14 mouse cellular contexts compared by ENCODE assay signal in genomic region chr9:45471691-45472090, GRCm38 (mm10). TPM values are rescaled to one million over a fixed set of nuclear protein-coding genes. Genes with fewer than 3 reads are reported as not detected.
DNase-seq lines count a peak whose midpoint lies in the region; ATAC-seq lines count a peak whose summit lies in the region.
"Had no signal": no experiment of that assay in that cellular context is flagged by ENCODE, and none has a peak within 500 bp of the region (broad histone marks: within the 10 kb centered on the region; RNA-seq: fewer than 3 reads in every experiment).

No protein-coding gene starts in this region.

- 18% methylated on average over 9 of the region's 9 CpGs for WGBS in midbrain, embryonic 13.5 days
- WGBS in midbrain, embryonic 11.5 days = 28% methylated on average over 9 of the region's 9 CpGs
- WGBS in forebrain, embryonic 16.5 days = 12% methylated on average over 9 of the region's 9 CpGs
- WGBS in neural tube, embryonic 15.5 days = 24% methylated on average over 9 of the region's 9 CpGs

- no peak for DNase-seq in midbrain, embryonic 11.5 days (ENCODE audit: low spot score, missing footprints)
- DNase-seq in brain, adult 2 months (ENCODE audit: low read depth, low spot score) = peak; percentile 54
- no peak for DNase-seq in thymus, postnatal 0 days (ENCODE audit: low spot score)
- DNase-seq in cerebellum, adult 18-20 months = no peak
- DNase-seq: adrenal gland, postnatal 25 days; cerebellum, postnatal 10 days; gastrocnemius, adult 2 months; heart, adult 18-20 months; lung, postnatal 36 days had no signal

- H3K4me3 ChIP-seq in midbrain, embryonic 13.5 days (replicated peaks) = no peak overlapping the region
- H3K4me3 ChIP-seq in midbrain, embryonic 11.5 days (ENCODE audit: low read depth, low read length) = no peak overlapping the region
- H3K4me3 ChIP-seq in forebrain, embryonic 16.5 days (replicated peaks; ENCODE audit: low read length) = no peak overlapping the region
- H3K4me3 ChIP-seq in neural tube, embryonic 15.5 days (replicated peaks) = no peak overlapping the region
- H3K4me3 ChIP-seq: gastrocnemius, adult 2 months; limb, embryonic 13.5 days had no signal

- no peak overlapping the region for H3K9ac ChIP-seq in midbrain, embryonic 13.5 days (replicated peaks)
- no peak overlapping the region for H3K9ac ChIP-seq in midbrain, embryonic 11.5 days (ENCODE audit: low read length)
- H3K9ac ChIP-seq in forebrain, embryonic 16.5 days (replicated peaks; ENCODE audit: low read depth, low read length) = no peak overlapping the region
- H3K9ac ChIP-seq in neural tube, embryonic 15.5 days (replicated peaks) = no peak overlapping the region
- H3K9ac ChIP-seq: limb, embryonic 13.5 days had no signal

- no peak overlapping the region for H3K4me2 ChIP-seq in midbrain, embryonic 13.5 days (replicated peaks)
- no peak overlapping the region for H3K4me2 ChIP-seq in midbrain, embryonic 11.5 days
- peak overlapping the region; percentile 34; the same call in 1 of the 2 replicates for H3K4me2 ChIP-seq in forebrain, embryonic 16.5 days (ENCODE audit: low read length)
- no peak overlapping the region for H3K4me2 ChIP-seq in neural tube, embryonic 15.5 days
- H3K4me2 ChIP-seq: limb, embryonic 13.5 days had no signal

- peaks cover 37% of the 10 kb centered on the region for H3K4me1 ChIP-seq in midbrain, embryonic 13.5 days (replicated peaks)
- H3K4me1 ChIP-seq in midbrain, embryonic 11.5 days (ENCODE audit: control insufficient read depth, insufficient read depth, low read length) = no peaks in the 10 kb centered on the region
- peaks cover 52% of the 10 kb centered on the region for H3K4me1 ChIP-seq in forebrain, embryonic 16.5 days (replicated peaks; ENCODE audit: control insufficient read depth, insufficient read depth, low read length)
- peaks cover 26% of the 10 kb centered on the region for H3K4me1 ChIP-seq in neural tube, embryonic 15.5 days

- H3K9me3 ChIP-seq in midbrain, embryonic 13.5 days = no peaks in the 10 kb centered on the region
- no peaks in the 10 kb centered on the region for H3K9me3 ChIP-seq in midbrain, embryonic 11.5 days (ENCODE audit: control insufficient read depth, low read length)
- no peaks in the 10 kb centered on the region for H3K9me3 ChIP-seq in forebrain, embryonic 16.5 days (ENCODE audit: control insufficient read depth, low read length)
- no peaks in the 10 kb centered on the region for H3K9me3 ChIP-seq in neural tube, embryonic 15.5 days (replicated peaks)
- H3K9me3 ChIP-seq: limb, embryonic 13.5 days had no signal

- H3K27ac ChIP-seq in midbrain, embryonic 13.5 days = peak overlapping the region; percentile 59; the same call in 1 of the 2 replicates
- H3K27ac ChIP-seq in midbrain, embryonic 11.5 days (ENCODE audit: low read depth, low read length) = no peak overlapping the region
- peak overlapping the region; percentile 92 for H3K27ac ChIP-seq in forebrain, embryonic 16.5 days (ENCODE audit: low read length)
- peak overlapping the region; percentile 33; the same call in 1 of the 2 replicates for H3K27ac ChIP-seq in neural tube, embryonic 15.5 days (replicated peaks)
- H3K27ac ChIP-seq: gastrocnemius, adult 2 months; limb, embryonic 13.5 days had no signal

- ATAC-seq in midbrain, embryonic 13.5 days = 0 out of 2 replicates have a peak, but pooled peaks have one; percentile 21
- ATAC-seq in midbrain, embryonic 11.5 days (ENCODE audit: low FRiP score) = no peak
- ATAC-seq in forebrain, embryonic 16.5 days = peak; percentile 62
- ATAC-seq in neural tube, embryonic 15.5 days (ENCODE audit: low FRiP score) = no peak

- no peaks in the 10 kb centered on the region for H3K36me3 ChIP-seq in midbrain, embryonic 13.5 days
- no peaks in the 10 kb centered on the region for H3K36me3 ChIP-seq in midbrain, embryonic 11.5 days (ENCODE audit: control insufficient read depth, insufficient read depth, low read length)
- H3K36me3 ChIP-seq in forebrain, embryonic 16.5 days (ENCODE audit: control insufficient read depth, insufficient read depth) = no peaks in the 10 kb centered on the region
- H3K36me3 ChIP-seq in neural tube, embryonic 15.5 days = no peaks in the 10 kb centered on the region
- H3K36me3 ChIP-seq: limb, embryonic 13.5 days had no signal

- no peaks in the 10 kb centered on the region for H3K27me3 ChIP-seq in midbrain, embryonic 13.5 days
- no peaks in the 10 kb centered on the region for H3K27me3 ChIP-seq in midbrain, embryonic 11.5 days (ENCODE audit: control insufficient read depth, insufficient read depth, low read length)
- no peaks in the 10 kb centered on the region for H3K27me3 ChIP-seq in forebrain, embryonic 16.5 days (replicated peaks; ENCODE audit: control insufficient read depth, insufficient read depth, low read length)
- H3K27me3 ChIP-seq in neural tube, embryonic 15.5 days (replicated peaks) = no peaks in the 10 kb centered on the region
- H3K27me3 ChIP-seq: limb, embryonic 13.5 days had no signal

RNA-seq across cellular contexts. Expression of gene Dscaml1, which starts 45.3 kb away (rescaled TPM):
- 8.4 and 9.5 TPM in 2 replicates for polyA plus RNA-seq in midbrain, embryonic 13.5 days (2015; fragmentation: Nextera tagmentation; extraction: Ambion mirVana)
- polyA plus RNA-seq in midbrain, embryonic 11.5 days (2014; fragmentation: Nextera tagmentation; extraction: Ambion mirVana) = 0.74 and 0.86 TPM in 2 replicates
- polyA plus RNA-seq in forebrain, embryonic 16.5 days (2015; fragmentation: Nextera tagmentation; extraction: Ambion mirVana) = 27.9 and 28.0 TPM in 2 replicates
- 12.4 and 16.4 TPM in 2 replicates for polyA plus RNA-seq in neural tube, embryonic 15.5 days (2015; fragmentation: Nextera tagmentation; extraction: Ambion mirVana)
- polyA plus RNA-seq in thymus, postnatal 0 days (2015; fragmentation: Nextera tagmentation; extraction: Ambion mirVana) = 1.8 and 2.1 TPM in 2 replicates
- polyA plus RNA-seq: liver, embryonic 16.5 days had no signal

Comparison
In these comparisons a context has a peak if more than half of its experiments do, and no peak if none do; other contexts are left out.
1. ATAC-seq: peak in midbrain, embryonic 13.5 days (single experiment) and forebrain, embryonic 16.5 days (single experiment); none in midbrain, embryonic 11.5 days (single experiment) and neural tube, embryonic 15.5 days (single experiment).